Mouse (Mus musculus) MEL (cell line): Measurements from ENCODE around the gene Dph1.
A peak's percentile ranks its signal among the peaks of the same experiment; 100 is the strongest.

Source experiments
- CHD1 ChIP-seq: IDR thresholded peaks from 2 replicates; pipeline ENCODE4 v1.6.1; 2012; ENCODE audit warnings: low read depth, mild to moderate bottlenecking, inconsistent platforms, low read length, improper control_type of control experiment
- CHD2 ChIP-seq: IDR thresholded peaks from 2 replicates; pipeline ENCODE4 v1.6.1; 2011; ENCODE audit warnings: low read length, improper control_type of control experiment
- CTCF ChIP-seq, 3 experiments: IDR thresholded peaks in 2 of 3; conservative IDR thresholded peaks in 1 of 3; 2 replicates each; pipeline ENCODE4 v1.5.1; 2011 to 2012; ENCODE audit warnings: low read length in 3 of 3, low read depth in 2 of 3, mild to moderate bottlenecking in 2 of 3, improper control_type of control experiment in 1 of 3, inconsistent platforms in 1 of 3, mixed read lengths in 1 of 3, moderate library complexity in 1 of 3; ENCODE audit not compliant: control insufficient read depth in 1 of 3, insufficient read depth in 1 of 3, poor library complexity in 1 of 3, severe bottlenecking in 1 of 3
- E2F4 ChIP-seq: IDR thresholded peaks from 2 replicates; pipeline ENCODE4 v1.6.1; 2011; ENCODE audit warnings: low read depth, low read length, improper control_type of control experiment, borderline replicate concordance
- ELF1 ChIP-seq: IDR thresholded peaks from 2 replicates; pipeline ENCODE4 v1.6.1; 2014; ENCODE audit warnings: low read depth, mild to moderate bottlenecking, inconsistent platforms, low read length, improper control_type of control experiment, moderate library complexity
- ETS1 ChIP-seq: IDR thresholded peaks from 2 replicates; pipeline ENCODE4 v1.6.1; 2012; ENCODE audit warnings: low read depth, mild to moderate bottlenecking, inconsistent platforms, low read length, improper control_type of control experiment, moderate library complexity
- GABPA ChIP-seq: IDR thresholded peaks from 2 replicates; pipeline ENCODE4 v1.6.1; 2012; ENCODE audit warnings: low read depth, mild to moderate bottlenecking, inconsistent platforms, low read length, improper control_type of control experiment, moderate library complexity
- HCFC1 ChIP-seq: IDR thresholded peaks from 2 replicates; pipeline ENCODE4 v1.6.1; 2012; ENCODE audit warnings: low read depth, mild to moderate bottlenecking, inconsistent platforms, low read length, improper control_type of control experiment, moderate library complexity
- MAZ ChIP-seq: IDR thresholded peaks from 2 replicates; pipeline ENCODE4 v1.6.1; 2012; ENCODE audit warnings: low read depth, mild to moderate bottlenecking, inconsistent platforms, low read length, improper control_type of control experiment
- MXI1 ChIP-seq: IDR thresholded peaks from 2 replicates; pipeline ENCODE4 v1.6.1; 2011; ENCODE audit warnings: mild to moderate bottlenecking, low read depth, low read length, improper control_type of control experiment
- SMC3 ChIP-seq: IDR thresholded peaks from 2 replicates; pipeline ENCODE4 v1.6.1; 2011; ENCODE audit warnings: low read depth, low read length, improper control_type of control experiment
- TAL1 ChIP-seq: IDR thresholded peaks from 2 replicates; pipeline ENCODE4 v1.6.1; 2012; ENCODE audit warnings: mild to moderate bottlenecking, inconsistent platforms, low read length, moderate library complexity, mixed read lengths
- ZNF384 ChIP-seq: IDR thresholded peaks from 2 replicates; pipeline ENCODE4 v1.6.1; 2012; ENCODE audit warnings: low read depth, mild to moderate bottlenecking, inconsistent platforms, low read length, improper control_type of control experiment

GRCm38 (mm10) chr11:75152603-75153557 lies 38.2 kb downstream of the Dph1 start:
- TF ChIP-seq CTCF (IDR thresholded peaks at IDR 0.05 in 2 of 3, conservative IDR thresholded peaks at IDR 0.05 in 1 of 3; ENCODE audit: control insufficient read depth in 1 of 3, insufficient read depth in 1 of 3, low read depth in 2 of 3, low read length in 3 of 3, poor library complexity in 1 of 3, severe bottlenecking in 1 of 3) (no peak), E2F4 (no peak), CHD2 (no peak), TAL1 (0 out of 2 replicates have a peak, but pooled peaks have one; percentile 15), SMC3 (no peak), HCFC1 (no peak), ETS1 (no peak), CHD1 (no peak), MXI1 (no peak), MAZ (no peak), ZNF384 (no peak), ELF1 (no peak), GABPA (no peak)
